Mouse (Mus musculus) cerebellum, postnatal 36 days (tissue): Measurements from ENCODE around the gene Rimbp2.

Experiments
- DNase-seq, 2 experiments: peaks; one replicate each; pipeline ENCODE4 v3.0.0; 2021 to 2022; ENCODE audit warnings: mixed read lengths in 2 of 2

The Rimbp2 gene

DNA sequence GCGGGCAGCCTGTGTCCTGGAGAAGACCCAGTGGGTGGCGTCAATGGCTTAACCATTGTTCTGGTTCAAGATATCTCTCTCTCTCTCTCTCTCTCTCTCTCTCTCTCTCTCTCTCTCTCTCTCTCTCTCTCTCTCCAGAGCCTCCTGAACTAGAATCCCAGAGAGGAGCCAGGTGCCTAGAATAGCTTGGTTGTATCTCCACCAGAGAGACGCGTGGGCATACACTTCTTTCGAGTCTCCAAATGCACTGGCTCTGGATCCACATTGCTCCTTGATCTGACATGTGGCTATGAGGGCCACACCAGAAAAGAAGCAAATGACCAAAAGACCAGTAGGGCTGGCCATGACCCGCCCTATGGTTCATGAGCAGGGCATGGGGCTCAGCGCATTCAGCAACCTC is 116.2 kb downstream of the Rimbp2 start:
- DNase-seq: no peak

DNA sequence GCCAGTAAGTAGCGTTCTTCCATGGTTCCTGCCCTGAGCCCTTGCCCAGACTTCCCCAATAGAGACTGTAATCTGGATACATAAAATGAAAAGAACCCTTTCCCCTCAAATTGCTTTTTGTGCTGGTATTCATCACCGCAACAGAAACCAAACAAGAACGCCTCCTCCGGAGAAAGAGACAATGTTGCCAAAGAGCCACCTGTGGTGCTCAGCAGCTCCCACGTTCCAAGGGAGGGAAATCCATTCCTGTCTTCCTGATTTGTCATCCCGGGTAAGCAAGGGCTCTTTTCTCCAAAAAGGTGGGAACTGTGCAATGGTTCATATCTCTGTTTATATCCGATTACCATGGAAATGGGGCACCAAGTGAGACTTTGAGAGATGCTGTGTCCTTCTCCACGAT is 119.2 kb downstream of the Rimbp2 start:
- no peak for DNase-seq

DNA sequence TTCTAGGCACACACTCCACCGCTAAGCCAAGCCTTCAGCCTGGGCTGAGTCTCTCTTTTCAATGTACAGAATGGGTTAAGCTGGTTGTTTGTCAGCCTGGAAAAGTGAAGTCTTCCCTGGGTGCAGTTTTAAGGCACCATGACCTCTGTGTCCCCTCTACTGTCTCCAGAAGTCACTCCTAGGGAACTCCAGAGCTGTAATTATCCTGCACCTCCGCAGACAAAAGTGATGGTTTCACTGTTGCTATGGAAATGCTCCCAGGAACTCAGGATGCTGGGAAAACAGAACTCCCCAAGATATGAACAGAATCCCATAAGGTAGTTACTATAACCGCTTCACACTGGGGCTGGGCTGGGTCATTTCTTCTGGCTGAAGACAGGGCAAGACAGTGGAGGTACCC is 130.4 kb downstream of the Rimbp2 start:
- no peak for DNase-seq

DNA sequence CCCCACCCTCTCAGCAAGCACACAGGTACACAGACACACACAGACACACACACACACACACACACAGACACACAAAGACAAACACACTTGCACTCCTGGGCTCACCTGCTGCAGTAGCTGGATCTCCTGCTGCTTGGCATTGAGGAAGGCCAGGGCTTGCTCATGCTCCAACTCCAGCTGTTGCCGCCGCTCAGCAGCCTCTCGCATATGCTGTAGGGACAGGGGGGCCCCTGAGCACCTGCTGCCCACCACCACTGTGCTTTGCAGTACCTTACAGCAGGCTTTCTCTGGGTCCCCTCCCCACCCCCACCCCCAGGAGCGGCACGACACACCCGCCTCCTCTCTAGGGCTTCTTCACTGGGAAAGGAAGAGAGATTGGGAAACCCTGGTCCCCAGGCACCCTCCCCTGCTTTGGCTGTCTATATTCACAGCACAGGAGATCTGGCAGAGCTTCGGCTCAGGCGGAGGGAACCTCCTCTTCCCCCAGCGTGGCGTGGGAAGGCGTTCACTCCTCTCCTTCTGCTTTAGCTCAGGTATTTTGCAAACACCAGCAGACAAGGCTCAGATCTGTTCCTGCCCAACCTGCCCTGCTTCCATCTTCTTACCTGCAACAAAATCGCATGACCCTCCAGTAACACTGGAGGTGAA is 133.5 kb downstream of the Rimbp2 start:
- DNase-seq: no peak

DNA sequence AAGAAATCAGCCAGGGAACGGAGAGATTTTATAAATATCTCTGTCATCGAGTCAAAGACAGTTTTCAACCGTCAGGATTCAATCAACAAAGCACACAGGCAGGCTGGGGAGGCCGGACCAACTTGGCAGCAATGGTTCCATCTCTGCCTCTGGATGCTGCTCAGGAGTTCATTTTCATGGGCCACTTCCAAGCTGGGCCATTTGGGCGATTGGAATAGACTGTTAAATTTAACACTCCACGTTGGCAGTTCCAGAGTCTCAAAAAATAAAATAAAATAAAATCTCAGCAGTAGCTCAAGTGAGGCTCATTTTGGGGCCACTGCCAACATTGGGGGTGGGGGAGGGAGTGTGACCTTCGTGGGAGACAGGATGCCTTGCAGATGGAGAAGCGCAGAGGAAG is 137.7 kb downstream of the Rimbp2 start:
- no peak for DNase-seq

DNA sequence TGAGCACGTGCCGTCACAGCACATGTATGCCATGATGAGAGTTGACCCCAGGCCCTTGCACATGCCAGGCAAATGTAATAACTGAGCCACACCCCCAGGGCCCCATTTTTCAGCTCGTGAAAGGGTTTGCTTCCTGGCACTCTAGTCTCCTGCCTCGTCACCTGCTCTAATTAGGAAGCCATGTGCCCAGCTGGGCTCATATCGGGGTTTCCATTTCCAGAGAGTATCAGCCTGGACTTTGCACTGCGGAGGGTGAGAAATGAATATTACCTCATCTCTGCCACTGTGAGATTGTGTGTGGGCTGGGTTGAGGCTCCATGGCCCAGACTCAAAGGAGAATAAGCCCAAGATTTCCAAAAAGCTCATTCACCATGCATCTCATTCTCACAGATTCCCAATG is 138.2 kb downstream of the Rimbp2 start:
- DNase-seq: no peak

DNA sequence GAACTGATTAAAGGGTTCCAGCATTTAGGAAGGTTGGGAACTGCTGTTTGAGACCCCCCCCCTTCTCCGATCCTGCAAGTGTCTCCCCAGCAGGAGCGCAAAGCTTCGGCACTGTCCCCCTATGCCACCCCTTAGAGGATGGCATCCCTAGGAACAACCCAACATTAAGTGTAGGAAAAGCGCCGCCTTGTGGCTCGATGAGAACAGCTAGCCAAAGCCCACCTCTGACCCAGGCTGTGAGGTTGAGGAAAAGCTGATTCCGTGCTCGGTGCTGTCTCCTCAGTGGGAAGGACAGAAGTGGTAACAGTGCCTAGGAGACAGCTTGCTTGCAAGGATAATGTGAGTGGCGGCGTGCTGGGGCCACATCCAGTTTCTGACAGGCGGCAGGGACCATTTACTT is 140.2 kb downstream of the Rimbp2 start:
- DNase-seq: no peak

DNA sequence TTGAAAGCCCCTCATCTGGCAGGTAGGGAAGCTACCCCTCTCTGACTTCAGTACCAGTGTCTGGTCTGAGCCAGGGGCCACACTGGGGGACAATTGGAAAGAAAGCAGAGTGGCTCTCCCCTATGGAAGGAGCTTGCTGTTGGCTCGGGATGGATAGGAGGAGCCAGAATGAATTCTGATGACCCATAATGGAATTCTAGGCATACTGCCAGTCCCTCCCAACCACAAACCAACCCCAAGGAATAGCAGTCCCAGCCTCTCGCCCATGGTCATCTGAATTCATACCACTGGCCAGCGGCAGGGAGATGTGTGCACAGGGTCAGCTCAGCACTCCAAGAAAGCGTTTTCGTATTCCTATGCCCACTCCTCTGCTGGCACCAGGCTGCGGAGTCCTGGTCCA is 141.9 kb downstream of the Rimbp2 start:
- no peak for DNase-seq

DNA sequence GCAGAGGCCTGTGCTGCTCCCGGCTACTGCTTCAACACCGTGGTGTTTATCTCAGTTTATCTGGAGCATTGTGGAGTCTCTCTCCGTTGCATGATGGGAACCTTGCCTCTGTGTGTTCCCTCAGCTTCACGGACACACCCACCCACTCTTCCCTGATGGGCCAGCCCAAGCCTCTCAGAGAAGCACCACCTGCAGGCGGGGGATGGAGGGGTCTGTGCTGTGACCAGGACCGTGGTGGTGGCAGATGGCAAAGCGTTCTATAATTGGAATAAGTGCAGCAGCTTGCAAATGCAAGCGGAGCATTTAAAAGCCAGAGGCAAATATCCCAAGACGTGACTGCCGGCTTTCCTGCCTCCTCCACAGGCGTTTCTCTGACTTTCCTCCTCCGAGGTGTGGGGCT is 143.3 kb downstream of the Rimbp2 start:
- DNase-seq: no peak

DNA sequence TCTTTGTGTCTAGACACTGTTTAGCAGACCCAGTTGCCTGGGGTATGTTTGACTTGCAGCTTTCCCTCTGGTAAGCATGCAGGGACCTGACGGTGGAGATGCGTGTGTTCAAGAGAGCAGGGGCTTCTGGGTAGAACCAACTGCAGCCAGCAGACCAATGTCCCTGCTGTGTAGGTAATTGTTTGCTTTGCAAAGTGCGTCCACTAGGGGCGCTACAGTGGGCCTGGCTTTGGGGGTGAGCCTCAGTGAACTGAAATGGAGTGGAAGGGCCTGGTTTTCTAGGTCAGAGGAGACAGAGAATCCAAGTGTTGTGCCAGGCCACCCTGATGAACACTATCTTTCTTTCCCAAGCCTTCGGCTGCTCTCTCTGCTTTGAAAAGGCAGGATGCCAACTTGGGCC is 143.9 kb downstream of the Rimbp2 start:
- DNase-seq: peak; percentile 32 to 37

DNA sequence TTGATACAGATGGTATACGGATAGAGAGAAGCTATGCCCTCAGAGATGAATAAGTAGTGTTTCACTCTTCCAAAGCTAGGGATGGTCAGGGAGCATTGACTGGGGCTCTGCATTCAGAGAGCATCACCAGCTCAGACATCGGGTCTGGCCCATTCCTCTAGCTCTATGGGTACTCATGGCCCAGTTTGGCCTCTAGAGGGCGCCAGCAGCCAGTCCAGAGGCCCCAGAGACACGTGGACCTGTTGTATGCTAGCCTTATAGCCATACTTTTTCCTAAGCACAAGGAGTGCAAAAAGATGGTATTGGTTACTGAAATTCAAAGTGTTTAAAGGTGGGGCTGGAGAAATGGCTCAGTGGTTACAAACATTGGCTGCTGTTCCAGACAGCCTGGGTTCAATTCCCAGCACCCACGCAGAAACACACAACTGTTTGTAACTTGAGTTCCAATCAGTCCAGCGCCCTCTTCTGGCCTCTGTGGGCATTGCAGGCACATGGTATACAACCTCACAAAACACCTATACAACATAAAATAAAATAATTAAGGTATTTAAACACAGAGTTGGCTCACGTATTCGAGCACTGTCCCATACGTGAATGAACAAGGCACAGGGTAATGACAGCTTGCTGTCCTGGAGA is 144.6 kb downstream of the Rimbp2 start:
- DNase-seq: peak; percentile 31 to 34

DNA sequence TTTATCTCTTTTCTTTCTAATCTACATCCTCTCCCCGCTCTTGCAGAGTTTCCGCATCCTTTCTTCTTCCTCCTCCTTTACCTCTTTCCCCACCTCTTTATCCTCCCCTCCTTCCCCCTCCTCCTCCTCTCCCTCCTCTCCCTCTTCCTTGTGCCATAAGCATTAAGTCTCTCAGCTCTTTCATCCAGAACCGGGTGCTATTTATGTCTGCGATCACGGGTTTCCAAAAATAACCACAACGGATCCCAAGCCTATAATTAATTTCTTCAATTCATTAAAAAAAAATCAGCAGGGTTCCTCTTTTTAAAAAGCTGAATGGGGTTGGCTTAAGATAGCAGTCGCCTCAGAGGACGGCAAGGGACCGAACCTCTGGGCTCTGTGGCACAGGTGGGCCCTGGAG is 145.9 kb downstream of the Rimbp2 start:
- no peak for DNase-seq

DNA sequence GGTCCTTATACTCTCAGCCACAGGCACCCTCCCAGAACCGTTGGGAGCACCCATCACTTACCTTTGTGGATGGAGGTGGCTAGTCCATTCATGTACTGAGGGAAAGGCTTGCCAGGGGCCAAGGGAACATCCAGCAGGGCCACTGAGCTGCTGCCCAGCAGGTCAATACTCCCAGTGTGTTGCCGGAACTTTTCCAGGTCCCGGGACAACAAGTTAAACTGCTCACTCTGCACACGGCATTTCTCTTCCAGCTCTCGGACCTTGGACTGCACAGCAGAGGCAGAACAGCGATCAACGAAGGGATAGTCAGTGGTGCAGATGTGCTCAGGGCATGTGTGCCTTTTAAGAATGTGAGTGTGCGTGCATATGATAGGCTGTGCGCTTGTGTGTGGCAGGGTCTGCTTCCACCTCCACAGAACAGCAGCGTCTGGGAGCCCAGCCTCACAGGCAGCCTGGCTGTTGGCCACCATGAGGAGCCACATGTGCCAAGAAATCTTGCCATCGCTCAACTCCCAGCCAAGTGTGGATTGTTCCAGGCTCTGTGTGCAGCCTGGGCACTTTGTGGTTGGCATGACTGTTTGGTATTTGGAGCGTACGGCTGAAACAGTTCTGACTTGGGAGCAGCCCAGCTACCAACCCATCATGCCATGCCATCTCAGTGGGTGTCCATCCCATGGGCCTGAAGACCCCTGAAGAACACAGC is 146.8 kb downstream of the Rimbp2 start:
- peak in 1 of 2 experiments; percentile 25 for DNase-seq

DNA sequence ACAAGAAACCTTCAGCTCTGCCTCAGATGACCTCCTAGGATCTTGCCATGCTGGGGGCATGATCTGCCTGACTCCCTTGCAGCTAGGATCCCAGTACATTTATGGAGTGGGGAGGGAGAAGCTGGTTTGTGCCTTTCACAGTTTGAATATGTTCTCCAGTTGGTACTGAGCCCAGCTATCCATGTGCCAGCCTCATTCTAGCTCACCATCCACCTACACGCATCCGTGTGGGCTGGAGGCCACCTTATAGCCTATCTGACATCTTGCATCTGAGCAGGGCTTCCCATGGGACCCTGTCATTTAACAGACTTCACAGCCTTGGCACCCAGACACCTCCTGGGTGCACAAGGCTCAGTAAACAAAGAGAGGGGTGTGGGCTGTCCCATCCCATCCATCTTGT is 148.2 kb downstream of the Rimbp2 start:
- DNase-seq: no peak

DNA sequence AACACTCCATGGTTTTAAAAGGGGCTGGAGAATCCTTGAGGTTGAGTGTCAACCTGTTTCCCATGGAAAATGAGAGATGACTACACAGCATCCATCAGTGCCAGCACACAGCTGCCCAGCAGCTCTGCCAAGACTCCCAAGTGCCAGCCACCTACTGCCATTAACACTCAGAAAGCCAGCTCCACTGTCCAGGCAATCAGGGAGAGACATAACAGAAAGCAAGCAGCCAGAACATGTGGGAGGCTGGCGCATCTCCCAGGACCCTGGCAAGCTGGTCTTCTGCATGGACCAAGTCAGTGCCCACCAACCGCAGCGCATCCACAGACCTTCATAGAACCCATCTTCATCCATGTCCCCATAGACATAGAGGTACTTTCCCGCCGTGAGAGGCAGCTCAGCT is 152.7 kb downstream of the Rimbp2 start:
- DNase-seq: no peak

DNA sequence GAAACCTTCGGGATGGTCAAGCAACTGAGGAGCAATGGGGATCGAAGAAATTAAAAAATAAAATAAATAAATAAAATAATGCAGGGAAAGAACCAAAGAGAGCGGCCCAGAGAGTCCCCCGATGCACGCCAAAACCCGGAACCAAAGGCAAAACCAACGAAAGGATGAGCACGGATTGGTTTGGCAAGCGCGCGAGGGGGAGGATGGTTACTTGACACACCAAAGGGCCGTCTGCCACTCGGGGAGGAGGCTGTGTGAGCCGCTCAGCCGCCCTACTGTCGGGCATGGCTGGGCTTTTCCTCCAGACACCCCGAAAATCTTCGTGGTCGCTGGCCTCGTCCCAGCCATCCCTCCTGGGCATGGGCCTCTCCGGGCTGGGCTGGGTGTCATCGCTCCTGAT is 171.7 kb downstream of the Rimbp2 start:
- no peak for DNase-seq

DNA sequence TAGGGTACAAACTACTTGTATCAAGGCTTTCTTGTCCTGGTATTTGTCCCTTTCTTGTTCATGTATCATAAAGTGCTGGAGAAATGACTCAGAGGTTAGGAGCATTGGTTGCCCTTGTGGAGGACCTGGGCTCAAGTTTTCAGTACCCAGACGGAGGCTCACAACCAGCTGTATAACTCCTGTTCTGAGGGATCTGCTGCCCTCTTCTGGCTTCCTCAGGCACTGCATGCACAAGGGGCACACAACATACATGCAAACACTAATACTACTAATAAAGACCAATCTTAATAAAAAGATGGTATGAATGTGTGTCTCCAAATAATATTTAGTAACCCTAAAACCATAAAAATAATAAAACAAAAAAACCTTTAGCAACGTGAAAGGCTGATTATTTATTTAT is 176.9 kb downstream of the Rimbp2 start:
- DNase-seq: no peak

DNA sequence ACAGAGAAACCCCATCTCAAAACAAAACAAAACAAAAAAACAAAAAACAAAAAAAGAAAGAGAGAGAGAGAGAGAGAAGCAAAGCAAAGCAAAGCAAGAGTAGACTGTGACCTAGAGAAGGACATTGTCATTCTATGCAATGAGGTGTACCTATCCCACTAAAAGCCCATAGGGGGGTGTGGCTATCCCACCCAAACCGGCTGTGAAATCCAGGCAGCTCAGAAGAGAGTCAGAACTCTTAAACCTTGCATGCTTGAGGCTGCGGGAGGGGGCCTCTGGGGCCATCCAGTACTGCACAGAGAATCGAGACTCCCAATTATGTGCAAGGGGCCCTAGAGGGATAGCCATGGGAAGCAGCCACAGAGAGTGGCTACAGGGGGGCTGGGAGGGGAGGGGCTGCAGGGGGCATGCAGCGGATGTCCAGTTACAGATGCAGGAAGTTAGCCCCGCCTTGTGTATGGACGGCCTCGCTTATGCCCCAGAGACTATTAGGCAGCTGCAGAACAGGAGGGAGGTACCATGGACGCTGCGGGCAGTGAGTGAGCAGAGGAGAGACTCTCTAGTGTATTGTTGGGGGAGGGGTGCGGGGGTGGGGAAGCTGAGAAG is 184.2 kb downstream of the Rimbp2 start:
- no peak for DNase-seq

DNA sequence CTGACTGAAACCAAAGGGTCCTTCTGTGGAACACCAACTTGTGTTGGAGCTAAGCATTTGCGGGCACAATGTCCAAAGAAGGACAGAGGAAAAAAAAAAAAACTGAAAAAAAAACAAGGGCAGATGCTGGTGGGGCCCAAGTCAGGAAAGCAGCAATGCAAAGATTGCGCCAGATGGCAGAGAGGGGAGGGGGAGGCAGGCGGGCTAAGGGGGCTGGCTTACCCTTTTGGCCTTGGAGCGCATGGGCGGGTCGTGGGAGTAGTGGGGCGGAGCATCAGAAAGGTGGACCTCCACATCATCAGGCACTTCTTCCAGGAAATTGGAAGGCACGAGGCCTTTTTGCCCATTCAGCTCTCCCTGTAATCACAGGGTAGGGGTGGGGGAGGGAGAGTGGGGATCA is 192.2 kb downstream of the Rimbp2 start:
- DNase-seq: no peak

DNA sequence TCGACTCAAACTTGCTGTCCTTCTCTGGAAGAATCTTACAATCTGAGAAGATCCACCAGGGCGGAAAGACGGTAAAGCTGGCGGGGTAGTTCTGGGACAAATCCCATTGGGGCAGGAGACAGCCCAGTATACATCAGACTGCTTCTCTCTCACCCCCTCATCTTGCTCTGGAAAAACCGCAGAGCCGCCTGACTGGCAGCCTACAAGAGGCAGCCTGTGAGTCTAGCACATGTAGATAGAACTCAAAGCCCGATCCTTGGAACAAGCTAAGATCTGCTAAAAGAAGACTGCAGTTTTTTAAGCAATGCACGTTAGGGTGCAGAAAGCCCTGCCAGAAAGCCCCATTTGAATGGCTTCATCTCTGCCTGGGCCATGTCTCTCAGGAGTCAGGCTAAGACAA is 207.0 kb downstream of the Rimbp2 start:
- DNase-seq: no peak

DNA sequence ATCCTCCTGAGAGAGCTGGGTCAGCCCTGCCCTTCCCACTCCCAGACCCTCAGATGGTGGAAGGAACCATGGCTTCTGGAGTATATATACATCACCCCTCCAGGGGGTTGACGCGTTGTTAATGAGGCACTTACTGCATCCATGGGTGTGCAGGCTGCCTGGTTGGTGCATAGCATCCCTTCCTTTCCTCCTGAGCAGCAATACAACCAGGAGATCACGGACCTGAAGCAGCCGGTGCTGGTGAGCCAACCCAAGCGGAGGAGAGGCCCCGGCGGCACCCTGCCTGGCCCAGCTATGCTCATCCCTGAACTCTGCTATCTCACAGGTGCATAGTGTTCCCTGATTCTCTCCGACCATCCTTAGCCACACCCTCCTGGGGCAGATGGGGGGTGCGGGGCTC is 208.1 kb downstream of the Rimbp2 start:
- DNase-seq: no peak

DNA sequence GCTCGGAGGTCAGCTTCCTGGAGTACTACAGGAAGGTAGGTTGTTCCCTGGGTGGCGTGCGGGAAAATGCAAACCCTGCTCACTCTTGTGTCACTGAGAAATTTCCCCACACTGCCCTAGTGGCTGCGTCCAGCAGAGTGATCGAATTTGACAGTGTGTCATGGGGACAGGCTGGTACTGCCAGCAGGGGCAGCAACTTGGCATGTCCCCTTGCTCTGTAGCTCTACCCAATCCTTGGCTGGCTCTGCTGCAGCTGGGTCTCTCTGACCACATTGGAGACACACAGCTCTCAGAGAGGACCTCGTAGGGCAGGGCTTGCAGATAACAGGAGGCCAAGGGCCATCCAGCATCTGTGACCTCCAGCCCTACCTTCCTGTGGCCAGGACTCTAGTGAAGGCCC is 208.9 kb downstream of the Rimbp2 start:
- no peak for DNase-seq

DNA sequence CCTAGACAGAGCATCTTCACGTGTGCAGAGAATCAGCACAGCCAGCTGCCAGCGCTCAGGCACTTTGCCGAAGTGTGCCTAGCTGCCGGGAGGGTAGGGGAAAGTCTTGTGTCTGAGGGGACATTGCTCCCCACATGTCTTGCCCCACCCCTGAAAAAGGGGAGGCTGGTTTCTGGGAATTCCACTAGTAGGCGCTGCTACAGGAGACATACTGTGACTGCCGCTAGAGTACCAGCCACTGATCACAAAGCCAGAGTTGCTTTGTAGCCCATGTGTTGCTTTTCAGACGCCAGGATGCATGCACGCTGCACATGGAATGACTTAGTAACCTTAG is 213.5 kb downstream of the Rimbp2 start:
- DNase-seq: no peak

DNA sequence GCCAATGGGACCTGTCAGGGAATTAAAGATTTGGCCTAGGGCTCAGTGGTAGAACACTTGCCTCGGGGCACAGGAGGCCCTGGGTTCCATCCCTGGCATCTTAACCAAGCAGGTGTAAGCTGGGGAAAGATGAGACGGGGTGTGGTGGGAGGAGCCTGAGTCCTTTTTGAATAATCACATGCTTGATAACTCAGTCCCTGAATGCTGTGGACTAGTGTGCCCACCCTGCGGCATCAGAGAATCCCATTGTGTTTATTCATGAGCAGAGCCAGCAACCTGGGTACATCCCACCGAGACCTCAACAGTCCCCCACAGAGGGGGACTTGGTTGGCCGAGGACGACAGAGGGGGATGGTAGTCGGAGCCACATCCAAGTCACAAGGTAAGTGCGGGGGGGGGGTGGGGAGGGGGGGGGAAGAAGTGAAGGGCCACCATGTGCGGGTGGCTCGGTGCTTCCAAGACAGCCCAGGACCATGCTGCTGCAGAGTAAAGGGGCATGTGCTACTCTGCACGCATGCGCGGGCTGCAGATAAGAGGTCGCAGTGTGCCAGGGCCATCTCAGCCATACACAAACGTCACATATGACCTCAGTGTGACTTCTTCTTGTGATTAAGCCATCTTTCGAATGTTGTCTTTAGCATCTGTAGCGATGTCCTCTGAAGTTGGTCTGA is 214.0 kb downstream of the Rimbp2 start:
- no peak for DNase-seq
